Mouse (Mus musculus): ENCODE data around the gene Chrm3.
A peak's percentile ranks its signal among the peaks of the same experiment; 100 is the strongest.

Chrm3 gene

DNA sequence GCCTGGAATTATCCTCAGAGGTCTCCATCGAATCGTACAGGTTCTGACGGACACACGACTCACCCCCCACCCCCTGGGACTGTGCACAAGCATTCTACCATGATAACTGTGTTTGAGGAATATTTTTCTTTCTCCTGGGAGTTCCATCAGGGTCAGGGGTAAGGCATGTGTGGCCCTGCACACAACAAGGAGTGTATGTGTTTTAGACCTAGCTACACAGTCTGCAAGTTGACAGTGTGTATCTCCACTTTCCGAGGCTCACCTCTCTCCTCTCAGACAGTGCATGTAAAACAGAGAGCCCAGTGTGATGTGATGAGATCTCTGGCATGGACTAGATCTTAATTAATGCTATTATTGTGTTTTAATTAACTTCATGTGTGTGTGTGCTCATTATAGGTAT lies 472.4 kb downstream of the Chrm3 start:
- DNase-seq = no peak

DNA sequence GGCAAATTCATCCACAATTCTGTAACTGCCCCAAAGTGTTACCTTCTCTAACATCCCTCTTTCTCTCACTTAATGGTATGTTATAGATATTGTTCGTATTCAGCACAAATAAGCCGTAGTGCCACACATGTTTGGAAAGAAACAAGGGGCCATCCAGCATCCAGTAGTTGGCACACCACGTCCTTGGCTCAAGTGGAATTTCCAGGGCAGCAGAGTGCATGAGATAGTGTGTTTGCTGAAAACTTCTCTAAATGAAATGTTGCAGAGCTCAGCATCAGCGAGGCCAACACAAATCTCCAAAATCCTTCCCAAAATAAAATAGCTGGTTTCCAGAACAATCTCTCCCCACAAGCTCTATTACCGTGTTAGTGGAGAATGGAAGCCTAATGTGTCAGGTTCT lies 473.4 kb downstream of the Chrm3 start:
- no peak for DNase-seq

DNA sequence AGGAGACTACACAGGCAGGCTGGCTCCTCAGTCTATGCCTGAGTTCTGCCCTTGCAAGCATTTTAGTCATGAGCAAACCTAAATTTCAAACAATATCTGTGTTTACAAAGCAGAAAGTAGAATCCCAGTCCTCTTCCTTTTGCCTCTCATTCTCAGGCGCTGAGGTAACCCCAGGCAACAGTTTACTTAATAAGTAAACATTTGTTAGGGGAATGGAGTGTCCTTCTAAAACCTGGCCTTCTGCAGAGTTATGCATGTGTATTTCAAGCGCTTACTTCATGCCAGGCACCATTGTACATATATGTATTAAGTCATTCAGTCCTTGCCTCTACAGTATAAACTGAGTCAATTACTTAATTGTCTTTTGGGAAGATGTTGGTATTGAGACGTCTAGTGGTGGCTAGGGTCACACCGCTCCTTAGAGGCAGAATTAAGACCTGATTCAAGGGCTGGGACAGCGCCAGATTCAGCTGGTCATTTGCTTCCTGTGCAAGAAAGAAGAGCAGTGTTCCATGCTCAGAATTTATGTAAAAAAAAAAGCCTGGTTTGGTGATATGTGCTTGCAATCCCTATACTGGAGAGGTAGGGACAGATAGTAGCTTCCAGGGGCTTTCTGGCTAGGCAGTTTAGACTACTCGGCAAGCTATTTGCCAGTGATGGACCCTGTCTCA lies 474.0 kb downstream of the Chrm3 start:
- DNase-seq = peak; percentile 50

DNA sequence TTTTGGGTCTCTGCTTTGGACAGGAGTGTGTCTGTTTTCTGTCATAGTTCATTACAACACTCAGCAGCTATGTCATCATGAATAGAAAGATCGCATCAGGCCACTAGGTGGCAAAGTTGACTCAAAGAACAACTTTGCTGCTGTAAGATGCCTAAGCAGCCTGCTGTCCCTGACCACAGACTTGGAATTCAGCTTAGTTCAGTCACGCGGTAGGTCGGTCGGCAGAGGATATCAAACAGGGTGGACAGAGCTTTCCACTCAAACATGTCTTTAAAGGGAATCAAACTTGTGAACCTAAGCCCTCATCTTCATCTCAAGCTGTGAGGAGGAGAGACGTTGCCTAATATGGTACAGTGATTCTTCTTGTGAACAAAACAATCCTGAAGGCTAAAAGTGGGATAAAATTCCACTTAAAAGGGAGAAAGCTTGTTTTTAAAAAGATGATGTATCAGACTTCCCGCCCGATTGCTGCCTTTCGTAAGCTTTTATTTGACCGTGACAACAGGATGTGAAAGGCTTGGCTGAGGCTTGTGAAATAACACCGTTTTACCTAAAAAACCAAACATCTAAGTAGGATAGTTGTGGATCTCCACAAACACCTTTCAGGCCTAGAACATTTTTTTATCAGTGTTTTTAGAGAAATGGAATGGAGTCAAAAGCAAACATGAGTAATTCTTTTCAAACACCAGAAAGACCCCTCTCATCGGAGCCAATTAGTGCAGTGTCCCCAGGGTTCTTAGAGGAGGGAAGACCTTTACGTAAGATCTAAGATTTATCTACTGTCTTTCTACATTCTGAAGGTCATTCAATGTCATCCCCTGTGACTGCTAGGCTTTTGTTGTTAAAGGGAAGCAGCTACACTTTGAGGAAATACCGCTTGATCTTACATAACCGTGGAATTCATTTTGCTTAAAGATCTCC lies 478.0 kb downstream of the Chrm3 start:
- peak; percentile 86 for DNase-seq

DNA sequence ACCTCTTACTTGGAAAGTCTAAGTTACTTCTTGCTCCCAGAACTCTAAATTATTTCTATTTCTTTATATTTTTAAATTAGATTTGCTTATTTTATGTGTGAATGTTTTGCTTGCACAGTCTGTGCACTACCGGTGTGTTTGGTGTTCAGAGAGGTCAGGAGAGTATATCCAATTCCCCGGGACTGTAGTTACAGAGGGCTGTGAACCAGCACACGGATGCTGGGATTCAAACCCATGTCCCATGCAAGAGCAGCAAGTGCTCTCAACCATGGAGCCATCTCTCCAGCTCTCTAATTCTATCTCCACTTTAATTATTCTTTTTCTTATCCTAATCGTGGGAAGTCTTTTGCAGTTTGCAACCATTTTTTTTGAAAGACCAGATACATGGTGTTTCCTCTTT lies 478.7 kb downstream of the Chrm3 start:
- no peak for DNase-seq

DNA sequence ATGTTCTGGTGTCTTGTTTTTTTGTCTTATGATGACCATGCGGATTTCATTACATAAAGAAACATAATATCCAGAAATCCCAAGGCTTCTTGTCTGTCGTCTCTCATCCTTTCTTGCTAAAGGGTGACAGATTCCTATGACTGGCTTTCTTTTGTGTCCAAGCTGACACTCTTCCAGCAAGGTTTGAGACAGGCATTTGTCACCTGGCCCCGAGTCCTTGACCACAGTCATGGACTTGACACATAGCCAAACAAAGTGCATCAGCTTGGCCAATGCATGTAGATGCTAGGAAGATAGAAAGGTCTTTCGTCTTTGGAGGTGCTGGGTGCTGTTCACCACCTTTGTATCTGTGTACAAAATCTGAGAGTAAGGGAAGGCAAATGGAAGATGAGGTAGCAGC lies 480.2 kb downstream of the Chrm3 start:
- no peak for DNase-seq

DNA sequence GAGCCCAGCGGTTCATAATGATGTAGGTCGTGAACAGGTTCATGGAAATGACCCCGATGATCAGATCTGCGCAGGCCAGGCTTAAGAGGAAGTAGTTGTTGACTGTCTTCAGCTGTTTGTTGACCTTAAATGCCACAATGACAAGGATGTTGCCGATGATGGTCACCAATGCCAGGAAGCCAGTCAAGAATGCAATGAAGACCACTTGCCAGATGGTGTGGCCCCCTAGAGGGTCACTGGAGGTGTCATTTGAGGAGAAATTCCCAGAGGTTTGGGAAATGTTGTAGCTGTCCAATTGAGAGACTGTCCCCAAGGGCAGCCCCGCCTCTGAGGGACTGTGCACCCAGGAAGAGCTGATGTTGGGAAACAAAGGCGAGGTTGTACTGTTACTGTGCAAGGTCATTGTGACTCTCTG lies 482.0 kb downstream of the Chrm3 start:
- no peak for DNase-seq

DNA sequence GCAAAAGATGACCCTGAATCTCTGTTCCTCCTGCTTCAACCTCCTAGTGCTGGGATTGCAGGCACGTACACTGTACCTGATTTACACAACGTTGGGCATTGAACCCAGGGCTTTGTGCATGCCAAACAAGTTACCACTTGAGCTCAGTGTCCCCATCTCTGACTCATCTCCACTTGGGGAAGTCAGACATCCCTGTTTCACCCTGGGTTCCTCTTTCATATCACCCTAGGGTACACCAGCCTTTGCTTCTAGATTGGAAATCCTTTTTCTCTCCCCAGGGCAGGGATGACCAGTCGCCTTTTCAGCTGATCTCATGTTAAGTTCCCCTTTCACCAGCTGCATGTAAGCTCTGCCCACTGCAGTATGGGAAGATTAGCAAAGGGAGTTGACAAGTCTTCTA lies 487.3 kb downstream of the Chrm3 start:
- no peak for DNase-seq

DNA sequence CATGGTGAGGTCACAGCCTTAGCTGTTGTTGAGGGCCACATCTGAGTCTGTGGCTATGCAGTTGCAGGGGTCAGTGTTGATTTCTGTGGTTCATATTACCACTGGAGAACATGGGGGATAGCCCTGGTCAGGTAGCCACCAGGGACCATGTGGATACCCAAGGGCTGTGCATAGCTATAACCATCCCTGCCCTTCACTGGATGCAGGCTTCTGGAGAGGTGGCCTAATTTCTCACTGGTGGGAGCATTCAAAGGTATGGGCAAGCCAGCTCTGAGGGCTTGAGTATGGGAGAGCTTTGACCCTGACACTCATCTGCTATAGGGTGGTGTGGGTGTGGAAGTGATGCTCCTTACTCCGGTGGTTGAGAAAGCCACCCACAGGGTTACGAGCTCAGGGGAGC lies 494.5 kb downstream of the Chrm3 start:
- no peak for DNase-seq

DNA sequence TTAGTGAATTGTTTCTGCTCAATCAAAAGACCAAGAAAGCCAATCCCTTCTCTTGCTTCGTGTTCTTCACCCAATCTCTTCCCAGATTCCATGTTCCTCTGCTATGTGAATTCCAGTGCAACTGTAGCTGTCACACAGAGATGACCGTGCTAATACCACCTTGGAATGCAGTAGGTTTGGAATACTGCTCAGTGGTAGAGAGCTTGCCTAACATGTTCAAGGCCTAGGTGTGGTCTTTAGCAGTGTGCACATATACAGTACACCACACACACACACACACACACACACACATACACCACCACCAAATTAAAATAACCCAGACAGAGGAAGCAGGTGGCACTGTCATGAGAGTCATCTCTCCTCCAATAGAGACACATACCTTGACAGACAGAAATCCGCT lies 513.1 kb downstream of the Chrm3 start:
- DNase-seq = no peak

DNA sequence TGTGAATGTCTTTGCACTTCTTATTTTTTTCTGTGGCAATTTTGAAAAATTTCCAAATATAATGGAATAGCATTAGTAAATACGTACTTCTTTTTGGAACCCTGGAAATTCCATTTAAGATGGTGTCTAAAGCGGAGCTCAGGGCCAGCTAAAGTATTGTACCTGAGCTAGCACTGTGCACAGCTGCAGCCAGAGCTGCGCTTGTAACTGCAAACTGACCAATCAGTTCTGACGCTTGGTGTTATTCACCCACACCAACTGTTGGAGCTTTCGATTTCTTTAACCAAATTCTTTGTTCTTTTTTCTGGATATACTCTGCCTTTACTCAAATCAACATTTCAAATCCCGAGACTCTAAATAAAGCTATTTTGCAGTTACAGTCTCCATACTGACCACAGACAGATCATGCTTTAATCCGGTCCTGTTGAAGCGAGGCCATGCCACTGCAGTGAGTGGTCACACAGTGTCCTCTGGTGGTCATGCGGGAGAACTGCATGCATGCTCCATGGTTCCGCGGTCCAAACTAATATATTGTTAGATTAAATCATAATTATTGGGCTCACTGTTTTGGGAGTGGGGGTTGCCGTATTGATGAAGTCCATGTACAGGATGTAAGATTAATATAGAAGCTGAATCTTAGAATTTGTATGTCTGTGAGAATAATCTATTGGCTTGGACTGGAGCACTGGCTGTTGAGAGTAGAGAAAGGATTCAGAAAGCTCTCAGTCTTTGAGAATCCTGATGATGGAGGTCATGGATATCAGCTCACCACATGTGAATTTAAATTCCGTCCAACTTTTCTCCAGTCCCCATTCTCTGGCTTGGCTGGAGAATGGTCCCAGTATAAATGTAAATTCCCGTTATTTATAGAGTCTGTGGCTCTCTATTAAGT lies 513.9 kb downstream of the Chrm3 start:
- DNase-seq = peak; percentile 71

DNA sequence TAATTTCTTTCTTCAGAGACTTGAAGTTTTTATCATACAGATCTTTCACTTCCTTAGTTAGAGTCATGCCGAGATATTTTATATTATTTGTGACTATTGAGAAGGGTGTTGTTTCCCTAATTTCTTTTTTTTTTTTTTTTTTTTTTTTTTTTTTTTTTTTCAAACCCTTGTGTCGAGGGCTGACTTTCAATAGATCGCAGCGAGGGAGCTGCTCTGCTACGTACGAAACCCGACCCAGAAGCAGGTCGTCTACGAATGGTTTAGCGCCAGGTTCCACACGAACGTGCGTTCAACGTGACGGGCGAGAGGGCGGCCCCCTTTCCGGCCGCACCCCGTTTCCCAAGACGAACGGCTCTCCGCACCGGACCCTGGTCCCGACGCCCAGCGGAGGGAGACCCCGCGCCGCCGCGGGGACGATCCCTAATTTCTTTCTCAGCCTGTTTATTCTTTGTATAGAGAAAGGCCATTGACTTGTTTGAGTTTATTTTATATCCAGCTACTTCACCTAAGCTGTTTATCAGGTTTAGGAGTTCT lies 526.4 kb downstream of the Chrm3 start:
- DNase-seq = peak; percentile 88

DNA sequence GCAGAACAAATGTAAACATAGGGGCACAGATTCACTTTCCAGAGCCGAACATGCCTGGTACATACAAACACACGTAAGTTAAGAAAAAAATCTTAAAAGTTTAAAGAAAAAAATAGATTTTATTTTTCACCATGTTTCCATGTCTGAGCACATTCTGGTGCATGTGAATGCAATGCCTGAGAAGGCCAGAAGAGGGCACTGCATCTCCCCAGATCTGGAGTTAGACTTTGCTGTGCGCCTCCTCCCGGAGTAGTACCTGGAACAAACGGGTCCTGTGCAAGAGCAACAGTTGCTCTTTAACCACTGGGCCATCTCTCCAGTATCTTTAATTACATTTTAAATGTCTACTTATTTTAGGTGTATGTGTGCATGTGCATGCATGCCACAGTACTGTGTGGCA lies 534.4 kb downstream of the Chrm3 start:
- peak; percentile 50 for DNase-seq

Data from kidney, postnatal 10 days (tissue).